ENCODE assay signal across 10 mouse cellular contexts in genomic region chr11:117208151-117208673, GRCm38 (mm10). TPM values are rescaled to one million over a fixed set of nuclear protein-coding genes. Genes with fewer than 3 reads are reported as not detected.
A peak's percentile ranks its signal among the peaks of the same experiment; 100 is the strongest.
DNase-seq lines count a peak whose midpoint lies in the region; ATAC-seq and TF ChIP-seq lines count a peak whose summit lies in the region.
"Had no signal": no experiment of that assay in that cellular context is flagged by ENCODE, and none has a peak within 500 bp of the region (broad histone marks: within the 10 kb centered on the region; RNA-seq: fewer than 3 reads in every experiment).

No protein-coding gene starts in this region.

- peak; percentile 17 to 39 for DNase-seq in cerebellum, adult 2 months
- DNase-seq in kidney, adult 11 months, result no peak
- DNase-seq in right cerebral cortex, adult 18-20 months, result peak; percentile 48
- no peak for DNase-seq in right cerebral cortex, postnatal 4 days
- DNase-seq in spleen, postnatal 4 days (ENCODE audit: low spot score in 2 of 2), result no peak
- DNase-seq: gastrocnemius, postnatal 14 days had no signal

- H3K4me1 ChIP-seq in cerebellum, adult 2 months (ENCODE audit: control insufficient read depth, insufficient read depth, low read length), result no peaks in the 10 kb centered on the region
- peaks cover 42% of the 10 kb centered on the region for H3K4me1 ChIP-seq in kidney, embryonic 14.5 days (ENCODE audit: control insufficient read depth, insufficient read depth, low read length)
- H3K4me1 ChIP-seq in intestine, embryonic 15.5 days (replicated peaks), result peaks cover 8% of the 10 kb centered on the region; the same call in 1 of the 2 replicates
- H3K4me1 ChIP-seq: megakaryocyte, embryonic 14.5 days had no signal

- no peaks in the 10 kb centered on the region for H3K9me3 ChIP-seq in kidney, embryonic 14.5 days (ENCODE audit: control insufficient read depth, low read length)
- no peaks in the 10 kb centered on the region for H3K9me3 ChIP-seq in intestine, embryonic 15.5 days

- no peak overlapping the region for H3K9ac ChIP-seq in kidney, embryonic 14.5 days (ENCODE audit: low read depth, low read length)
- H3K9ac ChIP-seq in intestine, embryonic 15.5 days, result no peak overlapping the region

- TF ChIP-seq CTCF in cerebellum, adult 2 months (IDR thresholded peaks at IDR 0.05; ENCODE audit: borderline replicate concordance, insufficient read depth, low read depth, low read length), result no peak

- WGBS in cerebellum, adult 2 months, result 26% methylated on average over 8 of the region's 8 CpGs
- WGBS in kidney, embryonic 14.5 days, result 63% methylated on average over 8 of the region's 8 CpGs
- WGBS in intestine, embryonic 15.5 days, result 74% methylated on average over 8 of the region's 8 CpGs

- H3K36me3 ChIP-seq in kidney, embryonic 14.5 days (ENCODE audit: control insufficient read depth, insufficient read depth, low read length), result no peaks in the 10 kb centered on the region
- H3K36me3 ChIP-seq in intestine, embryonic 15.5 days, result no peaks in the 10 kb centered on the region

- ATAC-seq in cerebellum, adult (ENCODE audit: insufficient number of reproducible peaks, low FRiP score, low TSS enrichment), result no peak
- no peak for ATAC-seq in kidney, embryonic 14.5 days (ENCODE audit: low FRiP score, low TSS enrichment)
- no peak for ATAC-seq in intestine, embryonic 15.5 days

- no peak overlapping the region for H3K27ac ChIP-seq in cerebellum, adult 2 months (ENCODE audit: insufficient read depth, low read length)
- H3K27ac ChIP-seq in kidney, embryonic 14.5 days (ENCODE audit: low read depth, low read length), result peak overlapping the region; percentile 79
- H3K27ac ChIP-seq in intestine, embryonic 15.5 days, result no peak overlapping the region

- H3K4me2 ChIP-seq in kidney, embryonic 14.5 days (replicated peaks; ENCODE audit: low read depth, low read length), result no peak overlapping the region
- H3K4me2 ChIP-seq in intestine, embryonic 15.5 days (replicated peaks), result no peak overlapping the region

- no peak for TF ChIP-seq POLR2A in cerebellum, adult 2 months (IDR thresholded peaks at IDR 0.05; ENCODE audit: borderline replicate concordance, insufficient read depth, low read length)

- H3K4me3 ChIP-seq in cerebellum, adult 2 months (replicated peaks; ENCODE audit: insufficient read depth, low read depth, low read length), result no peak overlapping the region
- H3K4me3 ChIP-seq in kidney, embryonic 14.5 days (ENCODE audit: low read length), result no peak overlapping the region
- H3K4me3 ChIP-seq in intestine, embryonic 15.5 days (replicated peaks), result no peak overlapping the region
- H3K4me3 ChIP-seq: megakaryocyte, embryonic 14.5 days had no signal

- no peaks in the 10 kb centered on the region for H3K27me3 ChIP-seq in cerebellum, adult 2 months (ENCODE audit: control insufficient read depth, insufficient read depth, low read length)
- H3K27me3 ChIP-seq in kidney, embryonic 14.5 days (ENCODE audit: control insufficient read depth, insufficient read depth, low read length), result no peaks in the 10 kb centered on the region
- no peaks in the 10 kb centered on the region for H3K27me3 ChIP-seq in intestine, embryonic 15.5 days (replicated peaks)

RNA-seq across cellular contexts. Expression of gene Sept9, which starts 8.8 kb away (rescaled TPM):
- 9.6 and 13.3 TPM in 2 replicates for polyA plus RNA-seq in cerebellum, adult 2 months (2012; rRNA removed)
- polyA plus RNA-seq in kidney, embryonic 14.5 days (2014; fragmentation: Nextera tagmentation; extraction: Ambion mirVana), result 96.6 and 104 TPM in 2 replicates
- polyA plus RNA-seq in intestine, embryonic 15.5 days (2015; fragmentation: Nextera tagmentation; extraction: Ambion mirVana), result 166 and 167 TPM in 2 replicates

Comparison
In these comparisons a context has a peak if more than half of its experiments do, and no peak if none do; other contexts are left out.
1. DNase-seq: peak in cerebellum, adult 2 months (2 of 2) and right cerebral cortex, adult 18-20 months (single experiment); none in kidney, adult 11 months (single experiment), right cerebral cortex, postnatal 4 days (single experiment) and spleen, postnatal 4 days (0 of 2).